In genomic region chr7:96385850-96386249, GRCm38 (mm10) we compare ENCODE assay signal across 24 mouse cellular contexts.
DNase-seq lines count a peak whose midpoint lies in the region; ATAC-seq lines count a peak whose summit lies in the region.
"Had no signal": no experiment of that assay in that cellular context is flagged by ENCODE, and none has a peak within 500 bp of the region (broad histone marks: within the 10 kb centered on the region; RNA-seq: fewer than 3 reads in every experiment).

No protein-coding gene starts in this region.

- H3K27ac ChIP-seq in kidney, embryonic 15.5 days = 0 out of 2 replicates have a peak overlapping the region, but pooled peaks have one; percentile 32
- no peak overlapping the region for H3K27ac ChIP-seq in kidney, embryonic 14.5 days (ENCODE audit: low read depth, low read length)
- H3K27ac ChIP-seq: embryonic facial prominence, embryonic 10.5 days; embryonic facial prominence, embryonic 12.5 days; forebrain, embryonic 13.5 days; forebrain, embryonic 15.5 days had no signal

- no peak for DNase-seq in frontal cortex, postnatal 14 days (ENCODE audit: low spot score in 2 of 2)
- DNase-seq in brain, adult 2 months (ENCODE audit: low read depth, low spot score) = peak; percentile 55
- DNase-seq: adrenal gland, adult 2 months; adrenal gland, postnatal 10 days; adrenal gland, postnatal 25 days; B cell, adult 2 months; cerebellum, adult 11-12 months; cerebellum, adult 2 months; cerebellum, adult 9-10 months; cerebellum, postnatal 10 days; cerebellum, postnatal 25 days; forebrain, postnatal 0 days had no signal

- no peak overlapping the region for H3K9ac ChIP-seq in kidney, embryonic 15.5 days
- H3K9ac ChIP-seq in kidney, embryonic 14.5 days (ENCODE audit: low read depth, low read length) = no peak overlapping the region
- H3K9ac ChIP-seq: embryonic facial prominence, embryonic 12.5 days; forebrain, embryonic 13.5 days; forebrain, embryonic 15.5 days; forebrain, postnatal 0 days had no signal

- H3K36me3 ChIP-seq in kidney, embryonic 15.5 days = no peaks in the 10 kb centered on the region
- H3K36me3 ChIP-seq in kidney, embryonic 14.5 days (ENCODE audit: control insufficient read depth, insufficient read depth, low read length) = no peaks in the 10 kb centered on the region
- H3K36me3 ChIP-seq: embryonic facial prominence, embryonic 10.5 days; embryonic facial prominence, embryonic 12.5 days; forebrain, embryonic 15.5 days; G1E had no signal

- WGBS in kidney, embryonic 15.5 days = 88% methylated on average over 7 of the region's 7 CpGs
- 94% methylated on average over 7 of the region's 7 CpGs for WGBS in kidney, embryonic 14.5 days

- H3K4me2 ChIP-seq in kidney, embryonic 15.5 days = no peak overlapping the region
- no peak overlapping the region for H3K4me2 ChIP-seq in kidney, embryonic 14.5 days (replicated peaks; ENCODE audit: low read depth, low read length)
- H3K4me2 ChIP-seq: embryonic facial prominence, embryonic 12.5 days; forebrain, embryonic 13.5 days; forebrain, embryonic 15.5 days had no signal

- peaks cover 17% of the 10 kb centered on the region for H3K4me1 ChIP-seq in kidney, embryonic 15.5 days
- H3K4me1 ChIP-seq in kidney, embryonic 14.5 days (ENCODE audit: control insufficient read depth, insufficient read depth, low read length) = peaks cover 7% of the 10 kb centered on the region; the same call in 1 of the 2 replicates

- ATAC-seq in frontal cortex, adult (ENCODE audit: low TSS enrichment) = peak; percentile 50
- no peak for ATAC-seq in kidney, embryonic 15.5 days (replicated peaks; ENCODE audit: low FRiP score)
- no peak for ATAC-seq in kidney, embryonic 14.5 days (ENCODE audit: low FRiP score, low TSS enrichment)
- ATAC-seq: activated CD4-positive, CD25-positive, alpha-beta regulatory T cell, adult 4 months; CD4-positive, CD25-positive, alpha-beta regulatory T cell, adult 4 months; forebrain, embryonic 13.5 days; forebrain, postnatal 0 days; Patski had no signal

- no peaks in the 10 kb centered on the region for H3K27me3 ChIP-seq in kidney, embryonic 15.5 days
- no peaks in the 10 kb centered on the region for H3K27me3 ChIP-seq in kidney, embryonic 14.5 days (ENCODE audit: control insufficient read depth, insufficient read depth, low read length)
- H3K27me3 ChIP-seq: CH12.LX; embryonic facial prominence, embryonic 12.5 days; forebrain, embryonic 15.5 days; Patski had no signal

- no peaks in the 10 kb centered on the region for H3K9me3 ChIP-seq in kidney, embryonic 15.5 days (replicated peaks)
- no peaks in the 10 kb centered on the region for H3K9me3 ChIP-seq in kidney, embryonic 14.5 days (ENCODE audit: control insufficient read depth, low read length)
- H3K9me3 ChIP-seq: embryonic facial prominence, embryonic 10.5 days; embryonic facial prominence, embryonic 12.5 days; forebrain, embryonic 13.5 days; forebrain, embryonic 15.5 days had no signal

- no peak overlapping the region for H3K4me3 ChIP-seq in kidney, embryonic 15.5 days (replicated peaks)
- no peak overlapping the region for H3K4me3 ChIP-seq in kidney, embryonic 14.5 days (ENCODE audit: low read length)
- H3K4me3 ChIP-seq: embryonic facial prominence, embryonic 10.5 days; embryonic facial prominence, embryonic 12.5 days; forebrain, embryonic 13.5 days; forebrain, embryonic 15.5 days had no signal
